Mouse (Mus musculus): ENCODE data around the gene Entpd3. TPM values are rescaled to one million over a fixed set of nuclear protein-coding genes. Genes with fewer than 3 reads are reported as not detected.

Gene Entpd3
- polyA plus RNA-seq, 1 experiment: 0.16 TPM

- DNase-seq (ENCODE audit: low read depth): no peak
Observed at GRCm38 (mm10) chr9:120579808-120580207, 40.2 kb downstream of the Entpd3 start.

GRCm38 (mm10) chr9:120581941-120582618 lies 42.5 kb downstream of the Entpd3 start:
- no peak for DNase-seq (ENCODE audit: low read depth)

- no peak for DNase-seq (ENCODE audit: low read depth)
Observed at GRCm38 (mm10) chr9:120582619-120583308, 43.1 kb downstream of the Entpd3 start.

- no peak for DNase-seq (ENCODE audit: low read depth)
Observed at GRCm38 (mm10) chr9:120583314-120583713, 43.7 kb downstream of the Entpd3 start.

- no peak for DNase-seq (ENCODE audit: low read depth)
Observed at GRCm38 (mm10) chr9:120586546-120586945, 46.9 kb downstream of the Entpd3 start.

GRCm38 (mm10) chr9:120591490-120591889 lies 51.9 kb downstream of the Entpd3 start:
- no peak for DNase-seq (ENCODE audit: low read depth)

- no peak for DNase-seq (ENCODE audit: low read depth)
Observed at GRCm38 (mm10) chr9:120593383-120594101, 53.9 kb downstream of the Entpd3 start.

- no peak for DNase-seq (ENCODE audit: low read depth)
Observed at GRCm38 (mm10) chr9:120594839-120595238, 55.2 kb downstream of the Entpd3 start.

GRCm38 (mm10) chr9:120595306-120595705 lies 55.7 kb downstream of the Entpd3 start:
- DNase-seq (ENCODE audit: low read depth): no peak

GRCm38 (mm10) chr9:120601488-120602171 lies 62.0 kb downstream of the Entpd3 start:
- DNase-seq (ENCODE audit: low read depth): no peak

GRCm38 (mm10) chr9:120602172-120602838 lies 62.7 kb downstream of the Entpd3 start:
- no peak for DNase-seq (ENCODE audit: low read depth)

- no peak for DNase-seq (ENCODE audit: low read depth)
Observed at GRCm38 (mm10) chr9:120602839-120603511, 63.4 kb downstream of the Entpd3 start.

GRCm38 (mm10) chr9:120603512-120603908 lies 63.9 kb downstream of the Entpd3 start:
- no peak for DNase-seq (ENCODE audit: low read depth)

- DNase-seq (ENCODE audit: low read depth): no peak
Observed at GRCm38 (mm10) chr9:120603956-120604355, 64.3 kb downstream of the Entpd3 start.

- DNase-seq (ENCODE audit: low read depth): no peak
Observed at GRCm38 (mm10) chr9:120611055-120611454, 71.4 kb downstream of the Entpd3 start.

GRCm38 (mm10) chr9:120614059-120614458 lies 74.4 kb downstream of the Entpd3 start:
- DNase-seq (ENCODE audit: low read depth): no peak

Other genes with a start within 250 kb of the Entpd3 start
- 2.2 and 5.8 TPM in 2 replicates for gene Myrip, start 238.3 kb upstream of the Entpd3 start, polyA plus RNA-seq (2012; rRNA removed)
- 25.5 and 30.4 TPM in 2 replicates for gene Eif1b, start 47.6 kb upstream of the Entpd3 start, polyA plus RNA-seq (2012; rRNA removed)
- gene Rpl14, start 31.6 kb downstream of the Entpd3 start, polyA plus RNA-seq (2012; rRNA removed): 530 and 535 TPM in 2 replicates